Mouse (Mus musculus): ENCODE measurements at regions not wholly inside any gene's neighbourhood (a gene's known extent, or its start where the extent isn't known, plus 50 kb on each side); places are given as distances from the start of the nearest gene placed in this dataset.

DNA sequence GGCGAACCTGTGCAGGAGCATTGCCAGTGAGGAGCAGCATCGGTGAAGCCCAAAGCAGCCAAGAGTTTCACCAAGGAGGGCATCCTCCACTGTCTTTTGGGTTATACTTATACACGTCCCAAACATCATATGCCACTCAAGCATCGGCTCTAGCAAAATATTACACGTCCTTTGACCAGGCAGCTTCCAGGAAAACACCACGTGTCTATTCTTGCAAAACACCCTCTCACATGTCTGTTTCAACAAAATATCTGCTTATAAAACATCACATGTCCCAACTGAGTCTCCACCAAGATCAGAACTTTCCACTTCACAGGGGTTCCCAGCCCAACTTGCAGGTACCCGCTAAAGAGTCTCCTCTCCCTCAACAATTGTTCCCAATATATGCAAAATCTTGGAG is 74.0 kb upstream of the Dnah5 start:
- no peaks in the 10 kb centered on the region for H3K4me1 ChIP-seq (ENCODE audit: insufficient read depth, low read length)
- H3K27ac ChIP-seq = no peak overlapping the region
- H3K4me2 ChIP-seq (ENCODE audit: low read depth, low read length) = no peak overlapping the region
- H3K4me3 ChIP-seq (ENCODE audit: low read length) = no peak overlapping the region
- DNase-seq (ENCODE audit: low spot score) (no peak), ATAC-seq (no peak)
- 97% methylated on average over 7 of the region's 7 CpGs for WGBS
- H3K9ac ChIP-seq (replicated peaks; ENCODE audit: low read length) = no peak overlapping the region
- no peaks in the 10 kb centered on the region for H3K36me3 ChIP-seq (ENCODE audit: insufficient read depth, low read length)
- no peaks in the 10 kb centered on the region for H3K27me3 ChIP-seq (ENCODE audit: insufficient read depth, low read length)
- TF ChIP-seq CTCF (IDR thresholded peaks at IDR 0.05; ENCODE audit: low read depth) = no peak
- no peaks in the 10 kb centered on the region for H3K9me3 ChIP-seq (ENCODE audit: low read length)

DNA sequence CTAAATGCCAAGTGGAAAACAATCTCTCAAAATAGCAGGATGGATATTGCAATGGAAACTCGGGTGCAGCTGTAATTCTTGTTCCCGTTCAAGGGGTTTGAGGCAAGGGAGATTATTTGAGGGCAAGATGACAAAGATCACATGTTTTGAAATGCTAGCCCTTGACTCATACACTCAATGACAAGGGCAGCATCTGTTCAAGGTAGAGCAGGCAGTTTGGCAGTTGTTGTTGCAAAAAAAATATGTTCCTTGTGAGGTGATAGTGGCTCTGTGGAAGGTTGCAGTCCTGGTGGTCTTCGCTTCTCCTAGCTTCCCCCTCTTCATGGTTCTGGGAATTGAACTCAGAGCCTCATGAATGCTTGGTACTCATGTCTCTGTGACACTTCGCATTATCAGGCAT is 72.0 kb upstream of the Dnah5 start:
- DNase-seq (ENCODE audit: low spot score) (no peak), ATAC-seq (no peak)
- 92% methylated on average over 4 of the region's 4 CpGs for WGBS
- no peaks in the 10 kb centered on the region for H3K4me1 ChIP-seq (ENCODE audit: insufficient read depth, low read length)
- no peak overlapping the region for H3K9ac ChIP-seq (replicated peaks; ENCODE audit: low read length)
- no peak overlapping the region for H3K4me2 ChIP-seq (ENCODE audit: low read depth, low read length)
- TF ChIP-seq CTCF (IDR thresholded peaks at IDR 0.05; ENCODE audit: low read depth) = no peak
- H3K4me3 ChIP-seq (ENCODE audit: low read length) = no peak overlapping the region
- H3K9me3 ChIP-seq (ENCODE audit: low read length) = no peaks in the 10 kb centered on the region
- no peaks in the 10 kb centered on the region for H3K36me3 ChIP-seq (ENCODE audit: insufficient read depth, low read length)
- H3K27ac ChIP-seq = no peak overlapping the region
- H3K27me3 ChIP-seq (ENCODE audit: insufficient read depth, low read length) = no peaks in the 10 kb centered on the region

DNA sequence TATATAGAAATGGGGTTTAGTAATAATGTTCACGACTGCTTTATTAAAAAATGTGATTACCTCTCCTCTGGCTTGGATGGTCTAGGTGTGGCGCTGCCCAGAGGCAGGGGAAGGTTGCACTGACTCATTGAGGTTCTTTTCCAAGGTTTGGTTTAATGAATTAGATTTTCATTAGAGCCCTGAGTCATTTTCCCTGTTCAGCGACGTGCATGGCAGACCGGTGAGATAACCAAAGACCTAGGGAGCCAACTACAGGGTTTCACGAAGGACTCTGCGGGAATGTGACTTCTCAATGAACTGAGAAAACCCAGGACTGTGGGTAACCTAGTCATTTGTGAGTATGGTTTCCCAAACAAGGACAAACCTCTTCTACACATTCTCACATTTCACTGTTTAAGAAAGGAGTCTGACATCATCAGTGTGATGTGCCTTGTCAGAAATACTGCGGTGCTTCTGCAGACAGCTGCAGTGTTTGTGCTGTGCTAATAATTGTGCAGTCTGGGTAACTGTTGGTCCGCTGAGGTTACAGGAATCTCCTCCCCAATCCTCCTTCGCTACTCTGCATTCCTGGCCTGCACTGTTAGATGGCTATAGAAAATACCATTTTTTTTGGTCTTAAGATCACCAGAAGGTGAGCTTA is 70.3 kb upstream of the Dnah5 start:
- ATAC-seq (0 out of 2 replicates have a peak, but pooled peaks have one; percentile 35), DNase-seq (ENCODE audit: low spot score) (peak; percentile 7)
- Histone ChIP-seq H3K27ac (no peak overlapping the region), H3K27me3 (ENCODE audit: insufficient read depth, low read length) (no peaks in the 10 kb centered on the region), H3K9me3 (ENCODE audit: low read length) (no peaks in the 10 kb centered on the region), H3K9ac (replicated peaks; ENCODE audit: low read length) (no peak overlapping the region), H3K4me2 (ENCODE audit: low read depth, low read length) (no peak overlapping the region), H3K4me3 (ENCODE audit: low read length) (no peak overlapping the region), H3K36me3 (ENCODE audit: insufficient read depth, low read length) (no peaks in the 10 kb centered on the region), H3K4me1 (ENCODE audit: insufficient read depth, low read length) (no peaks in the 10 kb centered on the region)
- no peak for TF ChIP-seq CTCF (IDR thresholded peaks at IDR 0.05; ENCODE audit: low read depth)
- WGBS = 63% methylated on average over 10 of the region's 10 CpGs

DNA sequence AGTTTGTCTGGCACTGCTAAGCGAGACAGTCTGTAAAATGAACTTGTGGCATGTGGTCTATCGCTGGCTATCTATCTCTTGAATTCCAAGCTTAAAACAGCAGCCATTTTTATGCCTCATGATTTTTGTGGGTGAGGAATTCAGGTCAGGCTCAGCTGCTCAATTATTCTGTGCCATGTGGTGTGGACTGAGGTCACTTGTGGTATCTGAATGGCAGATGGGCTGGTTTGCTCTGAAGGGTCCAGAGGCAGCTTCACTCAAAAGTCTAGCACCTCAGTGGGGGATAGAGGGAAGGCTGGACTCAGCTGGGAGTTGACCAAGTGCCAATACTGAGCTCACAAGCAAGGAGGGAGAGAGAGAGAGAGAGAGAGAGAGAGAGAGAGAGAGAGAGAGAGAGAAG is 69.3 kb upstream of the Dnah5 start:
- no peak overlapping the region for H3K9ac ChIP-seq (replicated peaks; ENCODE audit: low read length)
- H3K27me3 ChIP-seq (ENCODE audit: insufficient read depth, low read length) = no peaks in the 10 kb centered on the region
- H3K4me3 ChIP-seq (ENCODE audit: low read length) = no peak overlapping the region
- 52% methylated on average over 2 of the region's 2 CpGs for WGBS
- H3K4me1 ChIP-seq (ENCODE audit: insufficient read depth, low read length) = no peaks in the 10 kb centered on the region
- no peak for TF ChIP-seq CTCF (IDR thresholded peaks at IDR 0.05; ENCODE audit: low read depth)
- no peaks in the 10 kb centered on the region for H3K36me3 ChIP-seq (ENCODE audit: insufficient read depth, low read length)
- H3K27ac ChIP-seq = no peak overlapping the region
- no peak overlapping the region for H3K4me2 ChIP-seq (ENCODE audit: low read depth, low read length)
- ATAC-seq (peak; percentile 71), DNase-seq (ENCODE audit: low spot score) (peak; percentile 68)
- H3K9me3 ChIP-seq (ENCODE audit: low read length) = no peaks in the 10 kb centered on the region

DNA sequence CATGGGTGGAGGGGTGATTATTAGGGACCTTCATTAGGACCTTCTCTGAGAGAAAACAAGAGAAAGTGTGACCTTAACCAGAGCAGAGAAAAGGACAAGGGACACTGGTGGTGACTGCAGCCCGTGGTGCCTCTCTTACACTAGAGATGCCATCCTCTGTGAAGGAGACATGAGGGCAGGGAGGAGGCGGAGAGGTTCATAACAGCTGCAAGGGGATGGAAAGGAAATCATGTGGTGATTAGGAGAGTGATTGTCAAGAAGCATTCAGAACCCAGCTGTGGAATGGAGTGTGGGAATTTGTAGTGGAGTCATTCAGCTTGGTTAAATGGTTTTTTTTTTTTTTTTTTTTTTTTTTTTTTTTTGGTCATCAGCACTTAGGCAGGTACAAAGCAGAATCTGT is 64.7 kb upstream of the Dnah5 start:
- Histone ChIP-seq H3K9me3 (ENCODE audit: low read length) (no peaks in the 10 kb centered on the region), H3K4me3 (ENCODE audit: low read length) (no peak overlapping the region), H3K36me3 (ENCODE audit: insufficient read depth, low read length) (no peaks in the 10 kb centered on the region), H3K27ac (no peak overlapping the region), H3K27me3 (ENCODE audit: insufficient read depth, low read length) (no peaks in the 10 kb centered on the region), H3K9ac (replicated peaks; ENCODE audit: low read length) (no peak overlapping the region), H3K4me1 (ENCODE audit: insufficient read depth, low read length) (no peaks in the 10 kb centered on the region), H3K4me2 (ENCODE audit: low read depth, low read length) (no peak overlapping the region)
- no peak for TF ChIP-seq CTCF (IDR thresholded peaks at IDR 0.05; ENCODE audit: low read depth)
- 75% methylated on average over 2 of the region's 2 CpGs for WGBS
- ATAC-seq (no peak), DNase-seq (ENCODE audit: low spot score) (no peak)

DNA sequence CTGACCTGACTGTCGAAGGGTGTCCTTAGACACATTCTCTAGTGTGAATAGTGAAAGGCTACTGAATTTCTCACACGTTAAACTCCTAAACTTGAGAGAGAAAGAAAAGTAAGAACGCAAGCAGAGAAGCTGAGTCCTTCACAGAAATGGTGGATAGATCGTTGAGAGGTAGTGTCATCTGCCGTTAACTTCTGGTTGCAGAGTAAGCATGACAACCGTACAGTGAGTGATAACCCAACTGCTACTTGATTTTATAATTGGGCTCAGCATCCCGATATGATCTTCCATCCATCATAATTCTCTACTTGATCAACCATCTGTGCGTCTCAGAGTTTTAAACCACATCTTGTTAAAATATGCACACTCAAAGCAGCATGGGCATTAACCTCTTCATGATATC is 63.3 kb upstream of the Dnah5 start:
- WGBS = 88% methylated on average over 8 of the region's 8 CpGs
- Histone ChIP-seq H3K9ac (replicated peaks; ENCODE audit: low read length) (no peak overlapping the region), H3K9me3 (ENCODE audit: low read length) (no peaks in the 10 kb centered on the region), H3K4me3 (ENCODE audit: low read length) (no peak overlapping the region), H3K36me3 (ENCODE audit: insufficient read depth, low read length) (no peaks in the 10 kb centered on the region), H3K4me1 (ENCODE audit: insufficient read depth, low read length) (no peaks in the 10 kb centered on the region), H3K4me2 (ENCODE audit: low read depth, low read length) (no peak overlapping the region), H3K27me3 (ENCODE audit: insufficient read depth, low read length) (no peaks in the 10 kb centered on the region), H3K27ac (no peak overlapping the region)
- DNase-seq (ENCODE audit: low spot score) (no peak), ATAC-seq (no peak)
- no peak for TF ChIP-seq CTCF (IDR thresholded peaks at IDR 0.05; ENCODE audit: low read depth)

DNA sequence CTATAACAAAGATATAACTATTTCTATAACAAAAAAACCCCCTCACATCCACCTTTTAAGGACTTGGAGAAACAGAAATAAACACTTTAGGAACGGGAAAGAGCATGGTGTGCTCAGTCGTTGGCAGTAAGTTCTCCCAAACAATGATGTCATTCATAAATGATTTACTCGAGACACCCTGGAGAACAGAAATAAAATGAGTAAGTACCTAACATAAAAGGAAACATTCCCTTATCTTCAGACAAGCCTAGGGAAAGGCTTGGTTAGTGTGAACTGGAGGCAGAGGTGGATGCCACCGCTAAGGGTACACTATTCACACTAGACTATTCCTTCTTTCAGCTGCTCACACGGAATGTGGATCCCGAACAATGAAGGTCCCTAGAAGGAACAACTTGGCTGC is 62.2 kb upstream of the Dnah5 start:
- ATAC-seq = no peak
- Histone ChIP-seq H3K4me1 (ENCODE audit: insufficient read depth, low read length) (no peaks in the 10 kb centered on the region), H3K9me3 (ENCODE audit: low read length) (no peaks in the 10 kb centered on the region), H3K36me3 (ENCODE audit: insufficient read depth, low read length) (no peaks in the 10 kb centered on the region), H3K4me2 (ENCODE audit: low read depth, low read length) (no peak overlapping the region), H3K4me3 (ENCODE audit: low read length) (no peak overlapping the region), H3K27ac (no peak overlapping the region), H3K9ac (replicated peaks; ENCODE audit: low read length) (no peak overlapping the region), H3K27me3 (ENCODE audit: insufficient read depth, low read length) (no peaks in the 10 kb centered on the region)
- no peak for DNase-seq (ENCODE audit: low spot score)
- no peak for TF ChIP-seq CTCF (IDR thresholded peaks at IDR 0.05; ENCODE audit: low read depth)
- WGBS = 61% methylated on average over 6 of the region's 6 CpGs
